Mouse (Mus musculus) heart, adult 2 months (tissue): ENCODE measurements at regions not wholly inside any gene's neighbourhood (a gene's known extent, or its start where the extent isn't known, plus 50 kb on each side); places are given as distances from the start of the nearest gene placed in this dataset.

Source experiments
- DNase-seq, 2 experiments: peaks; one replicate each; pipeline ENCODE4 v3.0.0; 2021
- H3K27ac ChIP-seq: fragments of 200-600 bp; 2 replicates; pipeline ENCODE4 v1.8.1; 2022
- H3K27me3 ChIP-seq: fragments of 200-500 bp; 2 replicates; pipeline ENCODE4 v1.6.1; 2012; ENCODE audit warnings: mild to moderate bottlenecking, low read length, inconsistent platforms, mixed read lengths; ENCODE audit not compliant: control insufficient read depth, insufficient read depth
- H3K36me3 ChIP-seq: fragments of 200-500 bp; 2 replicates; pipeline ENCODE4 v1.6.1; 2012; ENCODE audit warnings: low read length, inconsistent platforms; ENCODE audit not compliant: control insufficient read depth, insufficient read depth
- H3K4me1 ChIP-seq: fragments of 200-500 bp; 2 replicates; pipeline ENCODE4 v1.6.1; 2011; ENCODE audit warnings: low read length; ENCODE audit not compliant: control insufficient read depth, insufficient read depth
- H3K4me3 ChIP-seq: fragments of 200-600 bp; 2 replicates; pipeline ENCODE4 v1.8.1; 2022
- H3K79me2 ChIP-seq: fragments of 200-500 bp; replicated peaks from 2 replicates; pipeline ENCODE4 v1.6.1; 2012; ENCODE audit warnings: mild to moderate bottlenecking, inconsistent platforms, low read length, moderate library complexity, mixed read lengths; ENCODE audit not compliant: control insufficient read depth, insufficient read depth
- H3K9ac ChIP-seq: fragments of 200-500 bp; 2 replicates; pipeline ENCODE4 v1.6.1; 2012; ENCODE audit warnings: low read depth, mild to moderate bottlenecking, control low read depth, inconsistent platforms, low read length, mixed read lengths
- CTCF ChIP-seq: fragments of 200-600 bp; IDR thresholded peaks from 2 replicates; pipeline ENCODE4 v1.8.1; 2022; ENCODE audit warnings: antibody characterized with exemption, mild to moderate bottlenecking, moderate library complexity
- EP300 ChIP-seq: fragments of 200-500 bp; IDR thresholded peaks from 2 replicates; pipeline ENCODE4 v1.6.1; 2011; ENCODE audit warnings: low read depth, low read length, control low read depth; ENCODE audit not compliant: insufficient read depth
- POLR2A ChIP-seq: fragments of 200-500 bp; IDR thresholded peaks from 2 replicates; pipeline ENCODE4 v1.6.1; 2011; ENCODE audit warnings: mild to moderate bottlenecking, low read depth, low read length, control low read depth; ENCODE audit not compliant: insufficient read depth
- WGBS: fragments of 180-500 bp; shearing (Covaris S2); methylation state at CpG from one replicate; pipeline ENCODE4 v1.1.7; 2018; 5-methylcytosine and 5-hydroxymethylcytosine counted together
- intact Hi-C: fragments of 180-260 bp; cut with DNase I; formaldehyde crosslinking; loops from one replicate; pipeline ENCODE4 v1.15.1; 2025

- no peak overlapping the region for H3K27ac ChIP-seq
- intact Hi-C loops = no loop called here
- 51% methylated on average over 4 of the region's 4 CpGs for WGBS
- H3K79me2 ChIP-seq = no peaks in the 10 kb centered on the region
- no peaks in the 10 kb centered on the region for H3K36me3 ChIP-seq
- H3K4me3 ChIP-seq = no peak overlapping the region
- TF ChIP-seq POLR2A = no peak
- no peak for TF ChIP-seq EP300
- no peak for TF ChIP-seq CTCF
- no peak for DNase-seq
- no peak overlapping the region for H3K9ac ChIP-seq
- H3K4me1 ChIP-seq = no peaks in the 10 kb centered on the region; the same call in 1 of the 2 replicates
- H3K27me3 ChIP-seq = no peaks in the 10 kb centered on the region
Observed at GRCm38 (mm10) chrX:11523791-11524190, 196.2 kb downstream of the H2al1j start.

GRCm38 (mm10) chrX:11525326-11525725, 197.7 kb downstream of the H2al1j start:
- intact Hi-C loops = no loop called here
- 83% methylated on average over 8 of the region's 8 CpGs for WGBS
- no peaks in the 10 kb centered on the region for H3K27me3 ChIP-seq
- DNase-seq = no peak
- H3K36me3 ChIP-seq = no peaks in the 10 kb centered on the region
- no peak overlapping the region for H3K4me3 ChIP-seq
- no peak for TF ChIP-seq EP300
- TF ChIP-seq POLR2A = no peak
- TF ChIP-seq CTCF = no peak
- no peak overlapping the region for H3K9ac ChIP-seq
- no peaks in the 10 kb centered on the region for H3K79me2 ChIP-seq
- H3K4me1 ChIP-seq = no peaks in the 10 kb centered on the region; the same call in 1 of the 2 replicates
- H3K27ac ChIP-seq = no peak overlapping the region

- TF ChIP-seq EP300 = no peak
- no peak for TF ChIP-seq POLR2A
- TF ChIP-seq CTCF = no peak
- Histone ChIP-seq H3K4me3 (no peak overlapping the region), H3K9ac (no peak overlapping the region), H3K36me3 (no peaks in the 10 kb centered on the region), H3K27me3 (no peaks in the 10 kb centered on the region), H3K4me1 (no peaks in the 10 kb centered on the region), H3K79me2 (no peaks in the 10 kb centered on the region), H3K27ac (no peak overlapping the region)
- intact Hi-C loops = no loop called here
- no peak for DNase-seq
- 84% methylated on average over 5 of the region's 5 CpGs for WGBS
Observed at GRCm38 (mm10) chrX:11528589-11528988, 201.0 kb downstream of the H2al1j start.

- intact Hi-C loops = no loop called here
- DNase-seq = no peak
- Histone ChIP-seq H3K9ac (no peak overlapping the region), H3K36me3 (no peaks in the 10 kb centered on the region), H3K79me2 (no peaks in the 10 kb centered on the region), H3K4me3 (no peak overlapping the region), H3K27me3 (no peaks in the 10 kb centered on the region), H3K27ac (no peak overlapping the region), H3K4me1 (no peaks in the 10 kb centered on the region)
- TF ChIP-seq EP300 (no peak), CTCF (no peak), POLR2A (no peak)
- WGBS = 79% methylated on average over 3 of the region's 3 CpGs
Observed at GRCm38 (mm10) chrX:11529221-11529620, 201.6 kb downstream of the H2al1j start.

GRCm38 (mm10) chrX:11532817-11533216, 205.2 kb downstream of the H2al1j start:
- intact Hi-C loops = no loop called here
- no peak for DNase-seq

GRCm38 (mm10) chrX:11533871-11534270, 206.2 kb downstream of the H2al1j start:
- TF ChIP-seq EP300 (no peak), POLR2A (no peak), CTCF (no peak)
- Histone ChIP-seq H3K27me3 (no peaks in the 10 kb centered on the region), H3K27ac (no peak overlapping the region), H3K4me3 (no peak overlapping the region), H3K9ac (no peak overlapping the region), H3K36me3 (no peaks in the 10 kb centered on the region), H3K4me1 (no peaks in the 10 kb centered on the region), H3K79me2 (no peaks in the 10 kb centered on the region)
- DNase-seq = no peak
- intact Hi-C loops = no loop called here
- WGBS = 87% methylated on average over 8 of the region's 8 CpGs

More at GRCm38 (mm10) chrX:11532817-11533216, 205.2 kb downstream of the H2al1j start:
- Histone ChIP-seq H3K9ac (no peak overlapping the region), H3K36me3 (no peaks in the 10 kb centered on the region), H3K27me3 (no peaks in the 10 kb centered on the region), H3K4me3 (no peak overlapping the region), H3K79me2 (no peaks in the 10 kb centered on the region), H3K27ac (no peak overlapping the region), H3K4me1 (no peaks in the 10 kb centered on the region)
- 80% methylated on average over 4 of the region's 4 CpGs for WGBS
- TF ChIP-seq POLR2A (no peak), EP300 (no peak), CTCF (no peak)

- intact Hi-C loops = no loop called here
- H3K27me3 ChIP-seq = no peaks in the 10 kb centered on the region
- 61% methylated on average over 2 of the region's 2 CpGs for WGBS
- H3K9ac ChIP-seq = no peak overlapping the region
- TF ChIP-seq EP300 (no peak), POLR2A (no peak), CTCF (no peak)
- H3K36me3 ChIP-seq = no peaks in the 10 kb centered on the region
- no peak for DNase-seq
- no peak overlapping the region for H3K27ac ChIP-seq
- no peaks in the 10 kb centered on the region for H3K79me2 ChIP-seq
- H3K4me3 ChIP-seq = no peak overlapping the region
- no peaks in the 10 kb centered on the region for H3K4me1 ChIP-seq
Observed at GRCm38 (mm10) chrX:11541011-11541410, 213.4 kb downstream of the H2al1j start.
